Mouse (Mus musculus) CH12.LX (cell line): ENCODE measurements around the gene Hspbp1.

Source experiments
- CHD2 ChIP-seq: IDR thresholded peaks from 2 replicates; pipeline ENCODE4 v1.6.1; 2011; ENCODE audit warnings: low read length, improper control_type of control experiment
- EP300 ChIP-seq: IDR thresholded peaks from 2 replicates; pipeline ENCODE4 v1.6.1; 2011; ENCODE audit warnings: low read length, improper control_type of control experiment
- PAX5 ChIP-seq: IDR thresholded peaks from 2 replicates; pipeline ENCODE4 v1.6.1; 2012; ENCODE audit warnings: low read length, inconsistent platforms, mixed read lengths
- SIN3A ChIP-seq: IDR thresholded peaks from 2 replicates; pipeline ENCODE4 v1.6.1; 2012; ENCODE audit warnings: low read length, improper control_type of control experiment, inconsistent platforms
- ZC3H11A ChIP-seq: IDR thresholded peaks from 2 replicates; pipeline ENCODE4 v1.6.1; 2012; ENCODE audit warnings: low read depth, mild to moderate bottlenecking, inconsistent platforms, low read length, improper control_type of control experiment
- ZKSCAN1 ChIP-seq: IDR thresholded peaks from 2 replicates; pipeline ENCODE4 v1.6.1; 2012; ENCODE audit warnings: low read depth, inconsistent platforms, low read length, improper control_type of control experiment, borderline replicate concordance

- TF ChIP-seq CHD2 (no peak), ZC3H11A (no peak), ZKSCAN1 (no peak), PAX5 (no peak), EP300 (no peak), SIN3A (no peak)
Measured at GRCm38 (mm10) chr7:4659911-4660443, 24.9 kb downstream of the Hspbp1 start.
